Mouse (Mus musculus) embryonic fibroblast, embryonic 13.5 days (primary cell): ENCODE results near the gene Setd2.

ENCODE experiments used
- CTCF ChIP-seq: IDR thresholded peaks from 2 replicates; pipeline ENCODE4 v1.5.1; 2011; ENCODE audit warnings: mild to moderate bottlenecking, control low read depth, low read length, moderate library complexity, borderline replicate concordance; ENCODE audit not compliant: insufficient read depth
- POLR2A ChIP-seq: IDR thresholded peaks from 2 replicates; pipeline ENCODE4 v1.6.1; 2011; ENCODE audit warnings: low read depth, mild to moderate bottlenecking, control low read depth, low read length, moderate library complexity

GRCm38 (mm10) chr9:110633882-110634281 lies 101.5 kb downstream of the Setd2 start:
- TF ChIP-seq CTCF (no peak), POLR2A (no peak)
